Mouse (Mus musculus): ENCODE measurements at regions not wholly inside any gene's neighbourhood (a gene's known extent, or its start where the extent isn't known, plus 50 kb on each side); places are given as distances from the start of the nearest gene placed in this dataset.
A peak's percentile ranks its signal among the peaks of the same experiment; 100 is the strongest.

GRCm38 (mm10) chr8:95966430-95966829, 78.1 kb upstream of the Got2 start:
- H3K4me1 ChIP-seq (ENCODE audit: control insufficient read depth, insufficient read depth, insufficient read length), result no peaks in the 10 kb centered on the region
- DNase-seq (ENCODE audit: low read depth in 1 of 2, low spot score in 2 of 2), result no peak
- whole genome bisulfite sequencing, result 46% methylated on average over 1 of the region's 1 CpGs
- TF ChIP-seq POLR2A (IDR thresholded peaks at IDR 0.05; ENCODE audit: low read depth, low read length) (no peak), CTCF (IDR thresholded peaks at IDR 0.05; ENCODE audit: extremely low read depth, insufficient read depth, insufficient read length, insufficient replicate concordance) (no peak)
- H3K27ac ChIP-seq (ENCODE audit: insufficient read depth, low read length), result no peak overlapping the region
- H3K36me3 ChIP-seq (ENCODE audit: control insufficient read depth, insufficient read depth, low read length), result no peaks in the 10 kb centered on the region
- H3K27me3 ChIP-seq (ENCODE audit: control insufficient read depth, insufficient read depth, low read length), result no peaks in the 10 kb centered on the region
- H3K4me3 ChIP-seq (ENCODE audit: extremely low read depth, insufficient read depth, insufficient read length), result no peak overlapping the region

- no peak overlapping the region for H3K27ac ChIP-seq (ENCODE audit: insufficient read depth, low read length)
- no peak for DNase-seq (ENCODE audit: low read depth in 1 of 2, low spot score in 2 of 2)
- H3K4me3 ChIP-seq (ENCODE audit: extremely low read depth, insufficient read depth, insufficient read length), result no peak overlapping the region
- 50% methylated on average over 10 of the region's 10 CpGs for WGBS
- no peak for TF ChIP-seq CTCF (IDR thresholded peaks at IDR 0.05; ENCODE audit: extremely low read depth, insufficient read depth, insufficient read length, insufficient replicate concordance)
- no peak for TF ChIP-seq POLR2A (IDR thresholded peaks at IDR 0.05; ENCODE audit: low read depth, low read length)
- no peaks in the 10 kb centered on the region; the same call in 1 of the 2 replicates for H3K27me3 ChIP-seq (ENCODE audit: control insufficient read depth, insufficient read depth, low read length)
- no peaks in the 10 kb centered on the region for H3K4me1 ChIP-seq (ENCODE audit: control insufficient read depth, insufficient read depth, insufficient read length)
- no peaks in the 10 kb centered on the region for H3K36me3 ChIP-seq (ENCODE audit: control insufficient read depth, insufficient read depth, low read length)
These were observed 63.9 kb upstream of the Got2 start for GRCm38 (mm10) chr8:95952257-95952656.

- no peaks in the 10 kb centered on the region; the same call in 1 of the 2 replicates for H3K27me3 ChIP-seq (ENCODE audit: control insufficient read depth, insufficient read depth, low read length)
- DNase-seq (ENCODE audit: low read depth in 1 of 2, low spot score in 2 of 2), result no peak
- no peaks in the 10 kb centered on the region for H3K36me3 ChIP-seq (ENCODE audit: control insufficient read depth, insufficient read depth, low read length)
- TF ChIP-seq POLR2A (IDR thresholded peaks at IDR 0.05; ENCODE audit: low read depth, low read length), result no peak
- peak; percentile 18; the same call in 1 of the 2 replicates for TF ChIP-seq CTCF (IDR thresholded peaks at IDR 0.05; ENCODE audit: extremely low read depth, insufficient read depth, insufficient read length, insufficient replicate concordance)
- H3K4me1 ChIP-seq (ENCODE audit: control insufficient read depth, insufficient read depth, insufficient read length), result no peaks in the 10 kb centered on the region
- H3K27ac ChIP-seq (ENCODE audit: insufficient read depth, low read length), result no peak overlapping the region
- WGBS, result 5% methylated on average over 17 of the region's 17 CpGs
- H3K4me3 ChIP-seq (ENCODE audit: extremely low read depth, insufficient read depth, insufficient read length), result no peak overlapping the region
These were observed 63.4 kb upstream of the Got2 start for GRCm38 (mm10) chr8:95951794-95952193.
